Mouse (Mus musculus): ENCODE measurements around the gene Prss34. TPM values are rescaled to one million over a fixed set of nuclear protein-coding genes. Genes with fewer than 3 reads are reported as not detected.

The Prss34 gene
- not detected in 2 replicates for polyA plus RNA-seq (2015; fragmentation: Nextera tagmentation; extraction: Ambion mirVana)

GRCm38 (mm10) chr17:25298094-25298493 lies at the start of gene Prss34:
Gene Prss34 (plus strand): TSS chr17:25298394.

GRCm38 (mm10) chr17:25256140-25256754 lies 41.9 kb upstream of the Prss34 start, which contains the start of gene Baiap3:
Gene Baiap3 (minus strand): TSS chr17:25256364.

DNA sequence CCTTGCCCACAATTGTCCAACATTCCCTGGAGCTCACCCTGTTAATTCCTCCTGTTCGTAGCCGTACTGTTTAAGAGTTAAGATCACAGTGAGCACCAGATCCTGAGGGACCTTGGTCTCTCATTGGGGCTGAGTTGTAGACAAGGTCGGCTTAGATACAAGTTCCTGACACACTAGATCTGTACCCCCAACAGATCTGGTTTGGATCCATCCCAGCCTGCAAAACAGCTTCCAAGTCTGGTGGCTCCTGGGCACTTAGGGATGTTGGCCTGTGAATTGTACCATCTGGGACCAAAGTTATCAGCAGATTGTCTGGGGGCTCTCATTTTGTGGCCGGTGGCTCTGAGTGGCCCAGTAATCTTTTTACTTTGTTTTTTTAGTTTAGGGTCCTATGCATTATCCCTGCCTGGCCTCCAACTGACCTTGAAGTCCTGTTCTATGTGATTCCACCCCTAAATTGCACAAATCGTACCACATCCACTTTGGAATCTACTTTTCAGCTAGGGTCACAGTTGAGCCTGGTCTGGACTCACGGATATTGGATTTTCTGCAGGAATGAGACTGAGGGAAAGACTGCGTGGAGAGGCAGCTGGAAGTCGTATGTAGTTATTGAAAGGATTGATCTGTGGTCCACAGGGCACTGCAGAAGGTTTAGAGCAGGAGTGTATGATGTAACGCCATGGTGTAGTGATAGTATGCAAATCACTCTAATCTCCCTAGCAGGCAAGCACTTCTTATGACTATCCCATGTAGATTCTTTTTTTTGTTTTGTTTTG lies 23.4 kb upstream of the Prss34 start, which contains the start of gene Ube2i:
Ube2i (minus strand) TSS at position 52 of the 776 bp plus-strand sequence.

DNA sequence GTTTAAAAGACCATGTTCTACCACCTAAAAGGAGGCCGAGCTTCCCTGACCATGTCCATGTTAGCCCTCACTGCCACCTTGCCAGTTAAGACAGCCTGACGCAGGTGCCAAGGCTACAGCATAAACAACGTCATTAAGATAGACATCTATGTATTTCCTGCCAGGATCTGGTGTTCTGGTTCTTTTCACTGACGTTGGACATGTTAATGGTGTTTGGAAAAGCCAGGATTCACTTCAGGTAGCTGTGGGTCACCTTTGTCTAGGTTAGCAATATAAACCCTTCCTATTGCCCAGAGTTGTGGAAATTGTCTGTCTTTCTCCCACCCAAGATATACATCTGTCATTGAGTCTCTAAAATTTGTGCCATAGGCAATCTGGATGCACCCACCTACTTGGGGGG lies 10.2 kb downstream of the Prss34 start, which contains the start of gene Prss28:
Prss28 (plus strand) TSS at position 301 of the 400 bp plus-strand sequence.

DNA sequence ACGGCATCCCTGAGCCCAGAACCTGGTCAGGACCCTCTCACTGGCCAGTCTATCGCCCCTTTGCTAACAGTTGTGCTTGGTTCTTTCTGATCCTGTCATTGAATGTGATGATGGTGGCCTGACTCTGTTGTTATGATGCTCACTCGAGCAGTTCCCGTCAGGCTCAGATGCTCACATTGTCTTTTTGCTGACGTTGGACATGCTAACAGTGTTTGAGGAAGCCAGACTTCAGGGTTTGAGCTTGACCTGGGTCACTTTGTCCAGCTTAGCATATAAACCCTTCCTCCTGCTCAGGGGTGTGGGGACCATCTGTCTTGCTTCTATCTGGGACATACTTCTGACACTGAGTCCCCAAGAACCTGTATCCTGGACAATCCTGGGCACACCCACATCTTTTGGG lies 20.2 kb downstream of the Prss34 start, which contains the start of gene Prss29:
Prss29 (plus strand) TSS at position 301 of the 400 bp plus-strand sequence.

GRCm38 (mm10) chr17:25345462-25345861 lies 47.3 kb downstream of the Prss34 start, which contains the start of gene Tpsab1:
Gene Tpsab1 (minus strand): TSS chr17:25345562.

Other genes starting within 250 kb of the Prss34 start
- gene Tmem204, start 214.8 kb upstream of the Prss34 start, polyA plus RNA-seq (2015; fragmentation: Nextera tagmentation; extraction: Ambion mirVana): 10.5 and 10.7 TPM in 2 replicates
- gene Telo2, start 182.4 kb upstream of the Prss34 start, polyA plus RNA-seq (2015; fragmentation: Nextera tagmentation; extraction: Ambion mirVana): 38.9 and 43.9 TPM in 2 replicates
- gene Ptx4, start 177.6 kb upstream of the Prss34 start, polyA plus RNA-seq (2015; fragmentation: Nextera tagmentation; extraction: Ambion mirVana): 0.50 and 0.94 TPM in 2 replicates
- 19.8 and 20.7 TPM in 2 replicates for gene Clcn7, start 165.0 kb upstream of the Prss34 start, polyA plus RNA-seq (2015; fragmentation: Nextera tagmentation; extraction: Ambion mirVana)
- not detected in 2 replicates for gene Ccdc154, start 135.9 kb upstream of the Prss34 start, polyA plus RNA-seq (2015; fragmentation: Nextera tagmentation; extraction: Ambion mirVana)
- gene Gm38655, start 122.9 kb upstream of the Prss34 start, polyA plus RNA-seq (2015; fragmentation: Nextera tagmentation; extraction: Ambion mirVana): not detected in 2 replicates
- 29.8 and 30.3 TPM in 2 replicates for gene BC003965, start 113.8 kb upstream of the Prss34 start, polyA plus RNA-seq (2015; fragmentation: Nextera tagmentation; extraction: Ambion mirVana)
- gene Unkl, start 110.0 kb upstream of the Prss34 start, polyA plus RNA-seq (2015; fragmentation: Nextera tagmentation; extraction: Ambion mirVana): 14.4 and 15.5 TPM in 2 replicates
- gene Gnptg, start 58.3 kb upstream of the Prss34 start, polyA plus RNA-seq (2015; fragmentation: Nextera tagmentation; extraction: Ambion mirVana): 127 and 128 TPM in 2 replicates
- 62.0 and 68.2 TPM in 2 replicates for gene Tsr3, start 58.2 kb upstream of the Prss34 start, polyA plus RNA-seq (2015; fragmentation: Nextera tagmentation; extraction: Ambion mirVana)
- 26.6 and 31.1 TPM in 2 replicates for gene Baiap3, start 42.0 kb upstream of the Prss34 start, polyA plus RNA-seq (2015; fragmentation: Nextera tagmentation; extraction: Ambion mirVana)
- gene Ube2i, start 23.8 kb upstream of the Prss34 start, polyA plus RNA-seq (2015; fragmentation: Nextera tagmentation; extraction: Ambion mirVana): 306 and 315 TPM in 2 replicates
- gene Prss28, start 10.3 kb downstream of the Prss34 start, polyA plus RNA-seq (2015; fragmentation: Nextera tagmentation; extraction: Ambion mirVana): not detected in 2 replicates
- not detected in 2 replicates for gene Prss29, start 20.3 kb downstream of the Prss34 start, polyA plus RNA-seq (2015; fragmentation: Nextera tagmentation; extraction: Ambion mirVana)
- not detected in 2 replicates for gene Tpsab1, start 47.2 kb downstream of the Prss34 start, polyA plus RNA-seq (2015; fragmentation: Nextera tagmentation; extraction: Ambion mirVana)
- gene Tpsb2, start 67.9 kb downstream of the Prss34 start, polyA plus RNA-seq (2015; fragmentation: Nextera tagmentation; extraction: Ambion mirVana): 0.56 and 0.80 TPM in 2 replicates
- 0.51 and 1.2 TPM in 2 replicates for gene Tpsg1, start 70.9 kb downstream of the Prss34 start, polyA plus RNA-seq (2015; fragmentation: Nextera tagmentation; extraction: Ambion mirVana)
- gene Cacna1h, start 135.4 kb downstream of the Prss34 start, polyA plus RNA-seq (2015; fragmentation: Nextera tagmentation; extraction: Ambion mirVana): 8.1 and 8.2 TPM in 2 replicates
- 2.8 and 3.5 TPM in 2 replicates for gene Tekt4, start 156.2 kb downstream of the Prss34 start, polyA plus RNA-seq (2015; fragmentation: Nextera tagmentation; extraction: Ambion mirVana)
- 1.1 TPM in 2 replicates for gene Sstr5, start 198.9 kb downstream of the Prss34 start, polyA plus RNA-seq (2015; fragmentation: Nextera tagmentation; extraction: Ambion mirVana)